Mouse (Mus musculus): ENCODE results near the gene F3. TPM values are rescaled to one million over a fixed set of nuclear protein-coding genes. Genes with fewer than 3 reads are reported as not detected.
A peak's percentile ranks its signal among the peaks of the same experiment; 100 is the strongest.

F3 gene
- total and polyA plus RNA-seq, 3 experiments, result not detected

GRCm38 (mm10) chr3:121687741-121688140 is 35.6 kb upstream of the F3 start:
- no peak for DNase-seq (ENCODE audit: low read depth, low spot score)
- Histone ChIP-seq H3K4me1 (ENCODE audit: control insufficient read depth in 1 of 2, insufficient read depth in 2 of 2, low read length in 2 of 2) (peaks cover 0 to 17% of the 10 kb centered on the region in 2 experiments; a peak in 1 of 4 replicates), H3K27me3 (ENCODE audit: control insufficient read depth in 1 of 2, insufficient read depth in 2 of 2, low read length in 2 of 2) (no peaks in the 10 kb centered on the region), H3K9me3 (replicated peaks; ENCODE audit: insufficient read depth, low read length) (no peaks in the 10 kb centered on the region), H3K79me2 (ENCODE audit: control insufficient read depth, insufficient read depth, low read length, poor library complexity) (no peaks in the 10 kb centered on the region), H3K4me3 (ENCODE audit: control insufficient read depth in 1 of 2, insufficient read depth in 1 of 2, low read depth in 2 of 2, low read length in 2 of 2) (no peak overlapping the region), H3K36me3 (ENCODE audit: control insufficient read depth in 1 of 2, insufficient read depth in 2 of 2, low read length in 2 of 2) (peaks cover 0 to 7% of the 10 kb centered on the region in 2 experiments; a peak in 2 of 4 replicates), H3K9ac (ENCODE audit: control insufficient read depth, low read depth, low read length, poor library complexity, severe bottlenecking) (no peak overlapping the region), H3K27ac (ENCODE audit: control insufficient read depth, low read depth, low read length) (no peak overlapping the region)
- TF ChIP-seq MXI1 (IDR thresholded peaks at IDR 0.05; ENCODE audit: low read depth, low read length) (no peak), EP300 (IDR thresholded peaks at IDR 0.05; ENCODE audit: low read depth in 1 of 2, low read length in 2 of 2) (no peak), RCOR1 (IDR thresholded peaks at IDR 0.05; ENCODE audit: low read depth, low read length) (no peak), CHD2 (IDR thresholded peaks at IDR 0.05; ENCODE audit: low read length) (no peak), POLR2A (IDR thresholded peaks at IDR 0.05; ENCODE audit: control insufficient read depth in 1 of 2, insufficient read depth in 1 of 2, low read depth in 1 of 2, low read length in 2 of 2, poor library complexity in 1 of 2) (no peak), SIN3A (IDR thresholded peaks at IDR 0.05; ENCODE audit: low read length) (no peak), MYC (IDR thresholded peaks at IDR 0.05; ENCODE audit: low read depth, low read length) (no peak), CHD1 (IDR thresholded peaks at IDR 0.05; ENCODE audit: low read depth, low read length) (no peak), ZMIZ1 (IDR thresholded peaks at IDR 0.05; ENCODE audit: low read depth, low read length) (no peak), E2F4 (IDR thresholded peaks at IDR 0.05; ENCODE audit: borderline replicate concordance, low read depth, low read length) (no peak), POLR2AphosphoS5 (IDR thresholded peaks at IDR 0.05; ENCODE audit: borderline replicate concordance, low read depth, low read length) (no peak)

DNA sequence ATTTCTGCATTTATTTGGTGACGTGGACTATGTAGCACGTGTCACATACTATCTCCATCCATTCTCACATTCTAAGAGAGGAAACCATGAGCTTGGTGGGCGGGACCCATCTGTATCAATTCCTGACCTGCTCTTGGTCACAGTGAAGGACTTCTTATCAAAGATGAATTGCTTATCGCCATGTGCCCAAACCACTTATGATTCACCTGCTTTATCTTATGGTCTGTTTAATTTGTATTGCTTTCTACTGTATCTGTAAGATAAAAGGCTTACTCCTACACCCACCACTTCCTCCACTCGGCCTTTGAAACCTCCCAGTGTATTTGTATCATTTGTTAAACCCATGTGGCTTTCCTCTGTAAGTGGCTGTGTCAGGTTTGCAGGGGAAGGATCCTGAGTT is 34.3 kb upstream of the F3 start:
- Histone ChIP-seq H3K9me3 (replicated peaks; ENCODE audit: insufficient read depth, low read length) (no peaks in the 10 kb centered on the region), H3K36me3 (ENCODE audit: control insufficient read depth in 1 of 2, insufficient read depth in 2 of 2, low read length in 2 of 2) (peaks cover 0 to 7% of the 10 kb centered on the region in 2 experiments; a peak in 2 of 4 replicates), H3K27me3 (ENCODE audit: control insufficient read depth in 1 of 2, insufficient read depth in 2 of 2, low read length in 2 of 2) (no peaks in the 10 kb centered on the region), H3K79me2 (ENCODE audit: control insufficient read depth, insufficient read depth, low read length, poor library complexity) (no peaks in the 10 kb centered on the region), H3K4me1 (ENCODE audit: control insufficient read depth in 1 of 2, insufficient read depth in 2 of 2, low read length in 2 of 2) (peaks cover 0 to 17% of the 10 kb centered on the region in 2 experiments; a peak in 1 of 4 replicates), H3K9ac (ENCODE audit: control insufficient read depth, low read depth, low read length, poor library complexity, severe bottlenecking) (no peak overlapping the region), H3K27ac (ENCODE audit: control insufficient read depth, low read depth, low read length) (no peak overlapping the region), H3K4me3 (ENCODE audit: control insufficient read depth in 1 of 2, insufficient read depth in 1 of 2, low read depth in 2 of 2, low read length in 2 of 2) (no peak overlapping the region)
- peak; percentile 34 for DNase-seq (ENCODE audit: low read depth, low spot score)
- peak; percentile 86 for TF ChIP-seq GATA1 (IDR thresholded peaks at IDR 0.05; ENCODE audit: low read depth, low read length)
- 0 out of 2 replicates have a peak, but pooled peaks have one; percentile 16 for TF ChIP-seq ETS1 (IDR thresholded peaks at IDR 0.05; ENCODE audit: low read depth, low read length)
- no peak for TF ChIP-seq HCFC1 (IDR thresholded peaks at IDR 0.05; ENCODE audit: low read depth, low read length)
- TF ChIP-seq RCOR1 (IDR thresholded peaks at IDR 0.05; ENCODE audit: low read depth, low read length), result peak; percentile 37; the same call in 1 of the 2 replicates
- TF ChIP-seq MAX (IDR thresholded peaks at IDR 0.05; ENCODE audit: low read length), result peak; percentile 46; the same call in 1 of the 2 replicates
- TF ChIP-seq EP300 (IDR thresholded peaks at IDR 0.05; ENCODE audit: low read depth in 1 of 2, low read length in 2 of 2), result peak; percentile 78
- TF ChIP-seq POLR2AphosphoS5 (IDR thresholded peaks at IDR 0.05; ENCODE audit: borderline replicate concordance, low read depth, low read length), result no peak
- no peak for TF ChIP-seq UBTF (IDR thresholded peaks at IDR 0.05; ENCODE audit: borderline replicate concordance, insufficient read depth, low read depth, low read length)
- TF ChIP-seq TCF12 (IDR thresholded peaks at IDR 0.05; ENCODE audit: low read depth, low read length), result peak; percentile 57; the same call in 1 of the 2 replicates

Measured in MEL (cell line).